Mouse (Mus musculus): ENCODE data around the gene Trim30a. TPM values are rescaled to one million over a fixed set of nuclear protein-coding genes. Genes with fewer than 3 reads are reported as not detected.

Gene Trim30a
- polyA plus RNA-seq (2017; shearing (Covaris generic)), result 67.1 TPM

DNA sequence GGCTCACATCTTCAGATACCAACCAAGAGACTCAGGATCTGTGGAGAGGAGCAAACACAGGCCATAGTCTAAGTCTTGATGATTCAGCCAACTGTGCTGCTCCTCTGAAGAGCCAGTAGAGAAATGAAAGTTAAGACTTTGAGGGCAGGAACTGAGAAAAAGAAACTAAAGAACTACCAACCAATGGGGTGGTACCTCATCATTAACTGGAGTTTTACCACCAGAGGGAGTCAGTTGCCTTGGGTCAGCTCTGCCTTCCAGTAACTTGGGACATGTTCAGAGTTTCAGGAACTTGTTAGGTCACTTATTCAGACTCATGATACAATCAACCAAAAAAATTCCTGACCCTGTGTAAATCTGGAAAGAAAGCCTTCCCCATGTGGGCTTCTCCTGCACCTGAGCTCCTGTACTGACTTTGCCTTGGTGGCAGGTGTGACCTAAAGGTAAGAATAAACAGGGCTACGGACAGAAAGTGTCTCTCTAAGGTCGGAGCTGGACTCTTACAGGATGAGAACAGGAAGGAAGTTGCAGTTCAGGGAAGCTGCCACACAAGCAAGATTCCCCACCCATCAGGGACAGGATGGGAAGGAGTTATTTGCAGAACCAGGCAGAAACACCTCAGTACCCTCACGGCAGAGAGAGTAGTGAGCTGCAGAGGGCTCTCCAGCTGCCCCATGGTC lies at the start of gene Trim30a:
Trim30a (minus strand) TSS at position 129 of the 680 bp plus-strand sequence.

DNA sequence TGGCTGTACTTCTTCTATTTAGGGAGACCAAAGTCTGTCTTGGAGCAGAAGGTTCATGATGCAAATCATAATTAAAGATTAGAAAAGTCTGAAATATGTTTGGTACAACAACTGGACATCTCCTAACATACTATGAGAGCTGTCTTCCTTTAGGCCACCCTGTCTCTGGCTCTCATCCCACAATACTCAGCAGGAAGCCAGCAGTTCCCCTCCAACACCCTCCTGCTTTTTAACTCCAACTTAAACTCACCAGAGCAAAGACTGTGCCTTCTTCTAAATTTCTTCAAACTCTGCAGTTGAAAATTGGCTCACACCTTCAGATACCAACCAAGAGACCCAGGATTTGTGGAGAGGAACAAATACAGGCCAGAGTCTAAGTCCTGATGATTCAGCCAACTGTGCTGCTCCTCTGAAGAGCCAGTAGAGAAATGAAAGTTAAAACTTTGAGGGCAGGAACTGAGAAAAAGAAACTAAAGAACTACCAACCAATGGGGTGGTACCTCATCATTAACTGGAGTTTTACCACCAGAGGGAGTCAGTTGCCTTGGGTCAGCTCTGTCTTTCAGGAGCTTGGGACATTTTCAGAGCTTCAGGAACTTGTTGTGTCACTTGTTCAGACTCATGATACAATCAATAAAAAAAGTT lies 42.5 kb upstream of the Trim30a start, which contains the start of gene Trim30d:
Trim30d (minus strand) TSS at position 429 of the 645 bp plus-strand sequence.

DNA sequence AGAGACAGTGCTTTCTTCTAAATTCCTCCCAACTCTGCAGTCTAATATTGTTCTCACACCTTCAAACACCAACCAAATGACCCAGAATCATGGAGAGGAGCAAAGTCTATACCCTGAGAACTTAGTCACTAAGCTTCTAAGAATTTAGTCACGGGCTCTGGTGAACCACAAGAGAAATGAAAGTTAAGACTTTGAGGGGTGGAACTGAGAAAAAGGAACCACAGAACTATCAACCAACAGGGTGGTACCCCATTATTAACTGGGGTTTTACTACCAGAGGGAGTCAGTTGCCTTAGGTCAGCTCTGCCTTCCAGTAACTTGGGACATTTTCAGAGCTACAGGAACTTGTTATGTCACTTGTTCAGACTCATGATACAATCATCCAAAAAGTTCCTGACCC lies 64.3 kb downstream of the Trim30a start, which contains the start of gene Trim30c:
Trim30c (minus strand) TSS at position 140 of the 400 bp plus-strand sequence.

DNA sequence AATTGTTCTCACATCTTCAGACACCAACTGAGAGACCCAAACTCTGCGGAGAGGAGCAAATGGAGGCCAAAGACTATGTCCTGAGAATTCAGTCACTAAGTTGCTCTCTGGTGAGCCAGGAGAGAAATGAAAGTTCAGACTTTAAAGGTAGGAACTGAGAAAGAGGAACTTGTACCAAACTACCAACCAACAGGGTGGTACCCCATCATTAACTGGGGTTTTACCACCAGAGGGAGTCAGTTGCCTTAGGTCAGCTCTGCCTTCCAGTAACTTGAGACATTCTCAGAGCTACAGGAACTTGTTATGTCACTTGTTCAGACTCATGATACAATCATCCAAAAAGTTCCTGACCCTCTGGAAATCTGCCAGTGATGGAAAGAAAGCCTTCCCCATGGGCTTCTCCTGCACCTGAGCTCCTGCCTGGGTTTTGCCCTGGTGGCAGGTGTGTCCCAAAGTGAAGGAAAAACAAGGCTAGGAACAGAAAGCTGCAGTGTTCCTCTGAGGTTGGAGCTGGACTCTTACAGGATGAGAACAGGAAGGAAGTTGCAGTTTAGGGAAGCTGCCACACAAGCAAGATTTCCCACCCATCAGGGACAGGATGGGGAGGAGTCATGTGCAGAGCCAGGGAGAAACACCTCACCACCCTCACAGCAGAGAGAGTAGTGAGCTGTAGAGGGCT lies 95.1 kb downstream of the Trim30a start, which contains the start of gene Trim30b:
Trim30b (minus strand) TSS at position 149 of the 679 bp plus-strand sequence.

Other genes with a start within 250 kb of the Trim30a start
- 1.5 TPM for gene Trim6, start 246.4 kb downstream of the Trim30a start, polyA plus RNA-seq (2017; shearing (Covaris generic))
- 56.3 TPM for gene Trim34a, start 220.7 kb downstream of the Trim30a start, polyA plus RNA-seq (2017; shearing (Covaris generic))
- 39.1 TPM for gene Trim5, start 177.1 kb downstream of the Trim30a start, polyA plus RNA-seq (2017; shearing (Covaris generic))
- gene Trim12a, start 149.7 kb downstream of the Trim30a start, polyA plus RNA-seq (2017; shearing (Covaris generic)), result 146 TPM
- gene Trim34b, start 135.7 kb downstream of the Trim30a start, polyA plus RNA-seq (2017; shearing (Covaris generic)), result 0.78 TPM
- 25.4 TPM for gene Trim12c, start 111.8 kb downstream of the Trim30a start, polyA plus RNA-seq (2017; shearing (Covaris generic))
- 1.3 TPM for gene Trim30b, start 95.3 kb downstream of the Trim30a start, polyA plus RNA-seq (2017; shearing (Covaris generic))
- 1.1 TPM for gene Trim30c, start 64.4 kb downstream of the Trim30a start, polyA plus RNA-seq (2017; shearing (Covaris generic))
- 28.0 TPM for gene Trim30d, start 42.7 kb upstream of the Trim30a start, polyA plus RNA-seq (2017; shearing (Covaris generic))
- gene Olfr651, start 84.9 kb upstream of the Trim30a start, polyA plus RNA-seq (2017; shearing (Covaris generic)), result not detected
- not detected for gene Olfr652, start 95.7 kb upstream of the Trim30a start, polyA plus RNA-seq (2017; shearing (Covaris generic))
- not detected for gene Olfr653, start 112.1 kb upstream of the Trim30a start, polyA plus RNA-seq (2017; shearing (Covaris generic))
- not detected for gene Olfr654, start 121.8 kb upstream of the Trim30a start, polyA plus RNA-seq (2017; shearing (Covaris generic))
- not detected for gene Olfr655, start 136.6 kb upstream of the Trim30a start, polyA plus RNA-seq (2017; shearing (Covaris generic))
- gene Olfr656, start 148.8 kb upstream of the Trim30a start, polyA plus RNA-seq (2017; shearing (Covaris generic)), result not detected
- not detected for gene Olfr657, start 159.6 kb upstream of the Trim30a start, polyA plus RNA-seq (2017; shearing (Covaris generic))
- not detected for gene Olfr658, start 182.1 kb upstream of the Trim30a start, polyA plus RNA-seq (2017; shearing (Covaris generic))
- 0.10 TPM for gene Olfr659, start 201.6 kb upstream of the Trim30a start, polyA plus RNA-seq (2017; shearing (Covaris generic))
- not detected for gene Olfr661, start 221.3 kb upstream of the Trim30a start, polyA plus RNA-seq (2017; shearing (Covaris generic))

Data from inflammation-experienced regulatory T-cells, adult 16 weeks (primary cell).